Mouse (Mus musculus) cerebellum, postnatal 10 days (tissue): ENCODE results near the gene Dclk1.

Experiments used
- DNase-seq, 2 experiments: peaks; one replicate each; pipeline ENCODE4 v3.0.0; 2021; ENCODE audit warnings: mixed read lengths in 2 of 2

Gene Dclk1

GRCm38 (mm10) chr3:55520240-55521180 is 278.3 kb downstream of the Dclk1 start:
- peak; percentile 95 to 97 for DNase-seq

GRCm38 (mm10) chr3:55521776-55522175 is 279.6 kb downstream of the Dclk1 start:
- DNase-seq = peak; percentile 80 to 81

GRCm38 (mm10) chr3:55523224-55523623 is 281.1 kb downstream of the Dclk1 start:
- peak; percentile 75 to 76 for DNase-seq

GRCm38 (mm10) chr3:55523735-55524477 is 281.7 kb downstream of the Dclk1 start:
- DNase-seq = peak; percentile 70 to 74

- peak; percentile 58 to 63 for DNase-seq
Observed at GRCm38 (mm10) chr3:55524491-55525195, 282.5 kb downstream of the Dclk1 start.

GRCm38 (mm10) chr3:55526470-55526869 is 284.3 kb downstream of the Dclk1 start:
- no peak for DNase-seq

- no peak for DNase-seq
Observed at GRCm38 (mm10) chr3:55527566-55527965, 285.4 kb downstream of the Dclk1 start.

GRCm38 (mm10) chr3:55528012-55528411 is 285.8 kb downstream of the Dclk1 start:
- peak in 1 of 2 experiments; percentile 44 for DNase-seq

- DNase-seq = peak in 1 of 2 experiments; percentile 35
Observed at GRCm38 (mm10) chr3:55529414-55529813, 287.2 kb downstream of the Dclk1 start.

- peak; percentile 25 to 37 for DNase-seq
Observed at GRCm38 (mm10) chr3:55531204-55532044, 289.3 kb downstream of the Dclk1 start.

- no peak for DNase-seq
Observed at GRCm38 (mm10) chr3:55532175-55532973, 290.2 kb downstream of the Dclk1 start.

GRCm38 (mm10) chr3:55535591-55536200 is 293.5 kb downstream of the Dclk1 start:
- peak; percentile 32 to 39 for DNase-seq

- no peak for DNase-seq
Observed at GRCm38 (mm10) chr3:55536901-55537300, 294.7 kb downstream of the Dclk1 start.

GRCm38 (mm10) chr3:55537714-55538113 is 295.6 kb downstream of the Dclk1 start:
- DNase-seq = peak in 1 of 2 experiments; percentile 17

GRCm38 (mm10) chr3:55539400-55539799 is 297.2 kb downstream of the Dclk1 start:
- DNase-seq = peak in 1 of 2 experiments; percentile 64

- peak; percentile 91 to 92 for DNase-seq
Observed at GRCm38 (mm10) chr3:55539811-55540293, 297.7 kb downstream of the Dclk1 start.

GRCm38 (mm10) chr3:55540406-55541140 is 298.4 kb downstream of the Dclk1 start:
- peak; percentile 95 to 96 for DNase-seq

GRCm38 (mm10) chr3:55541799-55542198 is 299.6 kb downstream of the Dclk1 start:
- peak; percentile 73 for DNase-seq

GRCm38 (mm10) chr3:55542310-55542709 is 300.1 kb downstream of the Dclk1 start:
- DNase-seq = peak; percentile 86 to 87

GRCm38 (mm10) chr3:55542947-55543346 is 300.8 kb downstream of the Dclk1 start:
- peak in 1 of 2 experiments; percentile 45 for DNase-seq
